Mouse (Mus musculus): ENCODE results near the gene Hdgfl3. TPM values are rescaled to one million over a fixed set of nuclear protein-coding genes. Genes with fewer than 3 reads are reported as not detected.

The Hdgfl3 gene
- total and polyA plus RNA-seq, 3 experiments = 0.04 TPM; not detected in 2

DNA sequence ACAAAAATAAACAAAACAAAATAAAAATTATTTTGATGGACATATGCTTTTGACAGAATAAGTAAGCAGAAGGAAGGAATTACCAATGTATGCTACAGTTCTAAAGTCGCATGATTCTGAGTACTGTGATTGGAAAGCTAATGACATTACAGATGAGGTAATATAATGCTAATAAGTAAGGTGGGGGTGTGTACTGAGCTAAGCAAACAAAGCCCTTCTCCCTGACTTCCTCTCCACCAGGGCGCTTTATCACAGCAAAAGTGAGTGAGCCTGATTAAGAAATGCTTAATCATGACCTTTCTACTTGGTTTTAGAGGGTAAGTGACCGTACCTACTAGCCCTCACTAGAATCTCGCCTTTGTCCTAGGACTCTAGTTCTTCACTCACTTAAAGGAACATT lies 14.0 kb downstream of the Hdgfl3 start:
- Histone ChIP-seq H3K27me3 (replicated peaks) (no peaks in the 10 kb centered on the region), H3K79me2 (replicated peaks; ENCODE audit: control insufficient read depth, extremely low read depth, insufficient read depth, poor library complexity, severe bottlenecking) (no peaks in the 10 kb centered on the region), H3K36me3 (replicated peaks in 1 of 2; ENCODE audit: control insufficient read depth in 1 of 2, insufficient read depth in 1 of 2, low read length in 1 of 2) (no peaks in the 10 kb centered on the region), H3K4me1 (ENCODE audit: control insufficient read depth in 1 of 2, insufficient read depth in 2 of 2) (peaks cover 0 to 11% of the 10 kb centered on the region in 2 experiments; a peak in 2 of 4 replicates), H3K4me2 (ENCODE audit: insufficient read depth, low read depth, poor library complexity, severe bottlenecking) (no peak overlapping the region), H3K4me3 (replicated peaks in 1 of 3; ENCODE audit: low read depth in 2 of 3, low read length in 2 of 3, poor library complexity in 1 of 3) (no peak overlapping the region), H3K27ac (ENCODE audit: insufficient read depth, low read depth) (no peak overlapping the region), H3K9me3 (replicated peaks; ENCODE audit: low read length) (no peaks in the 10 kb centered on the region), H3K9ac (ENCODE audit: insufficient read depth, low read depth) (no peak overlapping the region)
- dilution Hi-C loops (cut with MboI; ENCODE audit: extremely low pct_ligation_motif_present, extremely low pct_unique_long_range_greater_than_20kb, low sequenced_read_pairs) (no loop called here), in situ Hi-C loops (cut with MboI; ENCODE audit: low pct_ligation_motif_present, low pct_unique_long_range_greater_than_20kb, low sequenced_read_pairs) (no loop called here)
- no peak for TF ChIP-seq BHLHE40 (IDR thresholded peaks at IDR 0.05; ENCODE audit: low read depth, low read length)
- no peak for TF ChIP-seq EP300 (IDR thresholded peaks at IDR 0.05; ENCODE audit: low read length)
- TF ChIP-seq ZNF384 (IDR thresholded peaks at IDR 0.05; ENCODE audit: low read depth, low read length) = no peak
- TF ChIP-seq CTCF (conservative IDR thresholded peaks at IDR 0.05 in 1 of 2, IDR thresholded peaks at IDR 0.05 in 1 of 2; ENCODE audit: low read depth in 2 of 2, low read length in 2 of 2) = no peak
- TF ChIP-seq PAX5 (IDR thresholded peaks at IDR 0.05; ENCODE audit: low read length) = no peak
- TF ChIP-seq CHD2 (IDR thresholded peaks at IDR 0.05; ENCODE audit: low read length) = no peak
- no peak for TF ChIP-seq NRF1 (IDR thresholded peaks at IDR 0.05; ENCODE audit: low read depth, low read length)
- TF ChIP-seq SIN3A (IDR thresholded peaks at IDR 0.05; ENCODE audit: low read length) = no peak
- no peak for TF ChIP-seq ZC3H11A (IDR thresholded peaks at IDR 0.05; ENCODE audit: low read depth, low read length)
- TF ChIP-seq ZKSCAN1 (IDR thresholded peaks at IDR 0.05; ENCODE audit: borderline replicate concordance, low read depth, low read length) = no peak
- TF ChIP-seq USF1 (IDR thresholded peaks at IDR 0.05; ENCODE audit: low read depth, low read length) = no peak
- TF ChIP-seq MAX (IDR thresholded peaks at IDR 0.05; ENCODE audit: low read length) = no peak
- no peak for DNase-seq (ENCODE audit: extremely low read depth)

DNA sequence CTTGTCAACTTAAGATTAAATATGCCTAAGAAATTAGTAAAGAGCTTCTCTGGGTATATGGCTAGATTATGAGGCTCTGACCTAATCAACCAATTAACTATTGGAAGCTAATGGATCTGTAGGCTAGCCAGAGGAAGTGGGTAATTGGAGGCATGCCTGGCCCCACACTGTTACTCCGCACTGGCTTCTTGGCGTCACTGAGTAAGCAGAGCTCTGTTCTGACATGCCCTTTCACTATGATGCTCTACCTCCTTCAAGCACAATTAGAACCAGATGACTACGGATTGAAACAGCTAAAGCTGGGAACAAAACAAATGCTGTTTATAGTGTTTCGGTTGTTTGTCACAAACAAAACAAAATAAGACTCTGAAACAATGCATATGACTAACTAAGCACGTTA lies 16.0 kb downstream of the Hdgfl3 start:
- Histone ChIP-seq H3K27ac (ENCODE audit: insufficient read depth, low read depth) (no peak overlapping the region), H3K4me2 (ENCODE audit: insufficient read depth, low read depth, poor library complexity, severe bottlenecking) (no peak overlapping the region), H3K9me3 (replicated peaks; ENCODE audit: low read length) (no peaks in the 10 kb centered on the region), H3K79me2 (replicated peaks; ENCODE audit: control insufficient read depth, extremely low read depth, insufficient read depth, poor library complexity, severe bottlenecking) (no peaks in the 10 kb centered on the region), H3K4me1 (ENCODE audit: control insufficient read depth in 1 of 2, insufficient read depth in 2 of 2) (peaks cover 0 to 11% of the 10 kb centered on the region in 2 experiments; a peak in 2 of 4 replicates), H3K36me3 (replicated peaks in 1 of 2; ENCODE audit: control insufficient read depth in 1 of 2, insufficient read depth in 1 of 2, low read length in 1 of 2) (no peaks in the 10 kb centered on the region), H3K4me3 (replicated peaks in 1 of 3; ENCODE audit: low read depth in 2 of 3, low read length in 2 of 3, poor library complexity in 1 of 3) (no peak overlapping the region), H3K27me3 (replicated peaks) (no peaks in the 10 kb centered on the region), H3K9ac (ENCODE audit: insufficient read depth, low read depth) (no peak overlapping the region)
- in situ Hi-C loops (cut with MboI; ENCODE audit: low pct_ligation_motif_present, low pct_unique_long_range_greater_than_20kb, low sequenced_read_pairs) = no loop called here
- TF ChIP-seq JUN (IDR thresholded peaks at IDR 0.05; ENCODE audit: insufficient read depth, low read depth, low read length) (no peak), TBP (conservative IDR thresholded peaks at IDR 0.05; ENCODE audit: low read depth, low read length) (no peak), EP300 (IDR thresholded peaks at IDR 0.05; ENCODE audit: low read length) (no peak), TCF12 (IDR thresholded peaks at IDR 0.05; ENCODE audit: low read depth, low read length) (no peak), MEF2A (IDR thresholded peaks at IDR 0.05; ENCODE audit: borderline replicate concordance, low read depth, low read length) (no peak), ZKSCAN1 (IDR thresholded peaks at IDR 0.05; ENCODE audit: borderline replicate concordance, low read depth, low read length) (no peak), CHD2 (IDR thresholded peaks at IDR 0.05; ENCODE audit: low read length) (no peak), UBTF (IDR thresholded peaks at IDR 0.05; ENCODE audit: low read depth, low read length) (no peak), MXI1 (IDR thresholded peaks at IDR 0.05; ENCODE audit: low read depth, low read length) (no peak), SMC3 (IDR thresholded peaks at IDR 0.05; ENCODE audit: low read depth, low read length) (no peak), MYC (IDR thresholded peaks at IDR 0.05; ENCODE audit: low read depth, low read length) (no peak), BHLHE40 (IDR thresholded peaks at IDR 0.05; ENCODE audit: low read depth, low read length) (no peak), PAX5 (IDR thresholded peaks at IDR 0.05; ENCODE audit: low read length) (no peak), ETS1 (conservative IDR thresholded peaks at IDR 0.05; ENCODE audit: low read depth, low read length) (no peak), POLR2A (IDR thresholded peaks at IDR 0.05; ENCODE audit: low read depth, low read length) (no peak), JUND (conservative IDR thresholded peaks at IDR 0.05; ENCODE audit: low read depth, low read length) (no peak), HCFC1 (IDR thresholded peaks at IDR 0.05; ENCODE audit: low read depth, low read length) (no peak), MAZ (IDR thresholded peaks at IDR 0.05; ENCODE audit: low read depth, low read length) (no peak), ZMIZ1 (IDR thresholded peaks at IDR 0.05; ENCODE audit: low read depth, low read length) (no peak)
- dilution Hi-C loops (cut with MboI; ENCODE audit: extremely low pct_ligation_motif_present, extremely low pct_unique_long_range_greater_than_20kb, low sequenced_read_pairs) = no loop called here
- DNase-seq (ENCODE audit: extremely low read depth) = no peak
